Mouse (Mus musculus) heart, embryonic 11.5 days (tissue): ENCODE measurements at regions not wholly inside any gene's neighbourhood (a gene's known extent, or its start where the extent isn't known, plus 50 kb on each side); places are given as distances from the start of the nearest gene placed in this dataset.
A peak's percentile ranks its signal among the peaks of the same experiment; 100 is the strongest.
"Not testable (repeated sequence)": the region's sequence is repeated elsewhere in the genome, so short reads cannot be mapped to it uniquely, and the experiment has no call there.

ENCODE experiments used
- ATAC-seq: fragments of 200-750 bp; cut with Nextera tagmentation; replicated peaks from 2 replicates; pipeline ENCODE4 v1.8.0; 2017; ENCODE audit warnings: moderate library complexity; ENCODE audit not compliant: insufficient number of reproducible peaks, low FRiP score, low TSS enrichment
- H3K27ac ChIP-seq: fragments of 300-500 bp; sonication (generic); 2 replicates; pipeline ENCODE4 v1.5.1; 2014; ENCODE audit warnings: mild to moderate bottlenecking, low read depth, low read length
- H3K27me3 ChIP-seq: fragments of 300-500 bp; sonication (generic); 2 replicates; pipeline ENCODE4 v1.6.1; 2014; ENCODE audit warnings: mild to moderate bottlenecking, low read length, mixed read lengths; ENCODE audit not compliant: control insufficient read depth, insufficient read depth
- H3K36me3 ChIP-seq: fragments of 300-500 bp; sonication (generic); 2 replicates; pipeline ENCODE4 v1.6.1; 2014; ENCODE audit warnings: mild to moderate bottlenecking, low read length, moderate library complexity, mixed read lengths; ENCODE audit not compliant: control insufficient read depth, insufficient read depth
- H3K4me1 ChIP-seq: fragments of 300-500 bp; sonication (generic); 2 replicates; pipeline ENCODE4 v1.6.1; 2014; ENCODE audit warnings: low read length; ENCODE audit not compliant: control insufficient read depth, insufficient read depth
- H3K4me2 ChIP-seq: fragments of 300-500 bp; sonication (generic); 2 replicates; pipeline ENCODE4 v1.6.1; 2014; ENCODE audit warnings: mild to moderate bottlenecking, moderate library complexity
- H3K4me3 ChIP-seq: fragments of 300-500 bp; sonication (generic); 2 replicates; pipeline ENCODE4 v1.5.1; 2014; ENCODE audit warnings: low read depth, low read length
- H3K9ac ChIP-seq: fragments of 300-500 bp; sonication (generic); 2 replicates; pipeline ENCODE4 v1.6.1; 2014; ENCODE audit warnings: mild to moderate bottlenecking, low read depth, low read length, moderate library complexity
- H3K9me3 ChIP-seq: fragments of 300-500 bp; sonication (generic); replicated peaks from 2 replicates; pipeline ENCODE4 v1.6.1; 2016; ENCODE audit warnings: low read length; ENCODE audit not compliant: control insufficient read depth
- WGBS: fragments of 180-500 bp; shearing (Covaris S2); extraction: QIAGEN DNeasy Blood & Tissue Kit; methylation state at CpG from one replicate; pipeline ENCODE4 v1.1.7; 2014; ENCODE audit not compliant: insufficient replicate concordance; 5-methylcytosine and 5-hydroxymethylcytosine counted together

- 10% methylated on average over 1 of the region's 2 CpGs for WGBS
- H3K4me2 ChIP-seq, H3K4me1 ChIP-seq, H3K9ac ChIP-seq, H3K36me3 ChIP-seq, H3K4me3 ChIP-seq, H3K27me3 ChIP-seq, H3K9me3 ChIP-seq: not testable (repeated sequence)
- H3K27ac ChIP-seq: 0 out of 2 replicates have a peak overlapping the region, but pooled peaks have one; percentile 46
- peak; percentile 65 for ATAC-seq
These were observed 97.7 kb upstream of the Zcchc13 start for GRCm38 (mm10) chrX:103532620-103533199.

GRCm38 (mm10) chrX:103533306-103533705 is 97.1 kb upstream of the Zcchc13 start:
- ATAC-seq: no peak

GRCm38 (mm10) chrX:103533831-103534230 is 96.6 kb upstream of the Zcchc13 start:
- no peak overlapping the region for H3K27ac ChIP-seq
- no peak overlapping the region for H3K4me2 ChIP-seq
- ATAC-seq: no peak
- no peaks in the 10 kb centered on the region for H3K27me3 ChIP-seq
- H3K4me1 ChIP-seq: 0 out of 2 replicates have a peak, but pooled peaks cover 3% of the 10 kb centered on the region
- H3K9me3 ChIP-seq: no peaks in the 10 kb centered on the region
- H3K9ac ChIP-seq: no peak overlapping the region
- H3K4me3 ChIP-seq: no peak overlapping the region
- 54% methylated on average over 1 of the region's 1 CpGs for WGBS
- no peaks in the 10 kb centered on the region for H3K36me3 ChIP-seq

More at GRCm38 (mm10) chrX:103533306-103533705, 97.1 kb upstream of the Zcchc13 start:
- Histone ChIP-seq H3K4me3 (no peak overlapping the region), H3K27ac (0 out of 2 replicates have a peak overlapping the region, but pooled peaks have one; percentile 46), H3K9ac (0 out of 2 replicates have a peak overlapping the region, but pooled peaks have one; percentile 10), H3K4me2 (peak overlapping the region; percentile 38), H3K36me3 (no peaks in the 10 kb centered on the region), H3K9me3 (no peaks in the 10 kb centered on the region), H3K27me3 (no peaks in the 10 kb centered on the region), H3K4me1 (0 out of 2 replicates have a peak, but pooled peaks cover 3% of the 10 kb centered on the region)
- 14% methylated on average over 11 of the region's 11 CpGs for WGBS

- H3K4me3 ChIP-seq: no peak overlapping the region
- H3K9ac ChIP-seq: no peak overlapping the region
- peaks cover 6% of the 10 kb centered on the region; the same call in 1 of the 2 replicates for H3K4me1 ChIP-seq
- no peak overlapping the region for H3K27ac ChIP-seq
- WGBS: 74% methylated on average over 5 of the region's 5 CpGs
- H3K4me2 ChIP-seq: no peak overlapping the region
- no peaks in the 10 kb centered on the region for H3K36me3 ChIP-seq
- no peaks in the 10 kb centered on the region for H3K27me3 ChIP-seq
- no peak for ATAC-seq
- H3K9me3 ChIP-seq: no peaks in the 10 kb centered on the region
These were observed 83.7 kb upstream of the Zcchc13 start for GRCm38 (mm10) chrX:103546490-103547202.

GRCm38 (mm10) chrX:103551304-103551703 is 79.1 kb upstream of the Zcchc13 start:
- Histone ChIP-seq H3K27me3 (no peaks in the 10 kb centered on the region), H3K27ac (no peak overlapping the region)
- no peak for ATAC-seq

GRCm38 (mm10) chrX:103553196-103553595 is 77.2 kb upstream of the Zcchc13 start:
- Histone ChIP-seq H3K36me3 (no peaks in the 10 kb centered on the region), H3K9me3 (no peaks in the 10 kb centered on the region), H3K4me3 (no peak overlapping the region), H3K9ac (no peak overlapping the region), H3K4me2 (no peak overlapping the region), H3K27me3 (0 out of 2 replicates have a peak, but pooled peaks cover 3% of the 10 kb centered on the region), H3K27ac (no peak overlapping the region), H3K4me1 (peaks cover 13% of the 10 kb centered on the region)
- WGBS: 86% methylated on average over 3 of the region's 3 CpGs
- no peak for ATAC-seq

More at GRCm38 (mm10) chrX:103551304-103551703, 79.1 kb upstream of the Zcchc13 start:
- no peaks in the 10 kb centered on the region for H3K36me3 ChIP-seq
- H3K9me3 ChIP-seq: no peaks in the 10 kb centered on the region
- no peak overlapping the region for H3K4me2 ChIP-seq
- WGBS: 79% methylated on average over 14 of the region's 14 CpGs
- no peak overlapping the region for H3K9ac ChIP-seq
- no peak overlapping the region for H3K4me3 ChIP-seq
- H3K4me1 ChIP-seq: peaks cover 10% of the 10 kb centered on the region

GRCm38 (mm10) chrX:103553605-103554004 is 76.8 kb upstream of the Zcchc13 start:
- peaks cover 13% of the 10 kb centered on the region for H3K4me1 ChIP-seq
- 85% methylated on average over 3 of the region's 3 CpGs for WGBS

GRCm38 (mm10) chrX:103555041-103555986 is 75.1 kb upstream of the Zcchc13 start:
- H3K4me3 ChIP-seq, H3K9ac ChIP-seq, H3K36me3 ChIP-seq, H3K4me2 ChIP-seq, H3K9me3 ChIP-seq, H3K27me3 ChIP-seq: not testable (repeated sequence)
- Histone ChIP-seq H3K27ac (peak overlapping the region; percentile 66; the same call in 1 of the 2 replicates), H3K4me1 (peaks cover 13% of the 10 kb centered on the region)
- ATAC-seq: peak; percentile 75
- 34% methylated on average over 4 of the region's 5 CpGs for WGBS

More at GRCm38 (mm10) chrX:103553605-103554004, 76.8 kb upstream of the Zcchc13 start:
- Histone ChIP-seq H3K36me3 (no peaks in the 10 kb centered on the region), H3K4me2 (no peak overlapping the region), H3K9ac (no peak overlapping the region), H3K27me3 (0 out of 2 replicates have a peak, but pooled peaks cover 3% of the 10 kb centered on the region), H3K27ac (no peak overlapping the region), H3K4me3 (no peak overlapping the region), H3K9me3 (no peaks in the 10 kb centered on the region)
- no peak for ATAC-seq
